Mouse (Mus musculus): ENCODE data around the gene Rilp. TPM values are rescaled to one million over a fixed set of nuclear protein-coding genes. Genes with fewer than 3 reads are reported as not detected.
A peak's percentile ranks its signal among the peaks of the same experiment; 100 is the strongest.

Rilp gene
- polyA plus RNA-seq, 2 experiments, result 1.6 to 2.0 TPM

DNA sequence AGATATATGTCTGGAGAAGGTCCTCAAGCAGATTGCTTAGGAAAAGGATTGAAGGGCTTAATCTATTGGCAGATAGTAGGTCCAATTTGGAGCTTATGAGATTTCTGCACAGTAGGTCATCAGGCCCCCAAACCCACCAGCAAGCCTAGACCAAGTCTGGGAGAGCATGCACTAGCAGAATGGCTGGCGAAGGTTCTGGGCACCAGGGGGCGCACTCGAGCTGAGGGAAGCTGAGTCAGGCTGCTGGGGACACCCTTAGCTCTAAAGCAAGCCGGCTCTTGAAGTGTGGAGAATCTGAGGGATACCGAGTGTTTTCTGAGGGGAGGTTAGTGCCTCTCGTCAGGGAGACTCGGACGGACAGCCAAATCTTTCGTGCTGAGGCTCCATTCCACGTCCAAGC lies 20.4 kb downstream of the Rilp start:
- 0% methylated on average over 10 of the region's 10 CpGs for WGBS (ENCODE audit: insufficient replicate concordance)
- peak; percentile 71 to 81 (median 72) for DNase-seq (ENCODE audit: low read depth in 3 of 3, low spot score in 3 of 3)
- H3K27ac ChIP-seq, result no peak overlapping the region
- H3K4me2 ChIP-seq (ENCODE audit: low read depth), result peak overlapping the region; percentile 97
- H3K27me3 ChIP-seq (ENCODE audit: control insufficient read depth, insufficient read depth, low read length), result peaks cover 2% of the 10 kb centered on the region; the same call in 1 of the 2 replicates
- peaks cover 5 to 12% of the 10 kb centered on the region in 2 experiments for H3K4me1 ChIP-seq (replicated peaks; ENCODE audit: control insufficient read depth in 2 of 2, insufficient read depth in 2 of 2, low read length in 1 of 2)
- no peaks in the 10 kb centered on the region for H3K9me3 ChIP-seq (ENCODE audit: control insufficient read depth, low read length)
- no peaks in the 10 kb centered on the region for H3K36me3 ChIP-seq (replicated peaks; ENCODE audit: control insufficient read depth, insufficient read depth, low read depth)
- peak; percentile 42; the same call in 1 of the 2 replicates for ATAC-seq (ENCODE audit: insufficient read depth)
- no peak for TF ChIP-seq EP300 (IDR thresholded peaks at IDR 0.05; ENCODE audit: low read depth)
- TF ChIP-seq CTCF (IDR thresholded peaks at IDR 0.05; ENCODE audit: low read depth), result peak; percentile 100
- H3K9ac ChIP-seq (replicated peaks), result peak overlapping the region; percentile 92
- peak overlapping the region; percentile 80 for H3K4me3 ChIP-seq (ENCODE audit: insufficient read depth in 1 of 2, low read depth in 2 of 2, low read length in 2 of 2)

DNA sequence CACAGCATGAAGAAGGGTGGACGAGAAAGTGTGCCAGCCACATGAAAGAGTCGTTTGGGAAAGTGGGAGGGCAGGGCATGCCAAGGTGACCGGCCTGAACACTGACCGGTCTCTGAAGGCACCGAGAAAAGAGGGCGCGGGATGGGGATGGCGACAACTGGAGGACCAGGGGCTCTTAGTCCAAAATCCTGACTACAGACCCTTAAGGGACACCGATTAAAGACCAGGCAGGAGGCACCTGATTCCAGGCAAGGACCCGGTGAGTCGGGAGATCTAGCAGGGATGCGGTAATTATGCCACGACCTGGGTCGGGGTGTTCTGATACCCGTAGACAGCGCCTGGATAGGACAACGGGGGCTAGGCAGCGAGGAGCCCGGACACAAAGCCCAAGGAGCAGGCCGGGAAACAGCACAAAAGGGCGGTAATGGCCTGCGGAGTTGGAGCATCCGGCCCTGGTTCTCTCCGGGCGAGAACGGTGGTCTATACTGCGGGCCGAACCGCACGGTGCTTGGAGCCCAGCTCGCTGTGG lies 21.0 kb downstream of the Rilp start:
- Histone ChIP-seq H3K36me3 (replicated peaks; ENCODE audit: control insufficient read depth, insufficient read depth, low read depth) (no peaks in the 10 kb centered on the region), H3K27ac (peak overlapping the region; percentile 44), H3K4me2 (ENCODE audit: low read depth) (peak overlapping the region; percentile 97), H3K4me3 (ENCODE audit: insufficient read depth in 1 of 2, low read depth in 2 of 2, low read length in 2 of 2) (peak overlapping the region; percentile 80), H3K9me3 (ENCODE audit: control insufficient read depth, low read length) (no peaks in the 10 kb centered on the region), H3K9ac (replicated peaks) (peak overlapping the region; percentile 92), H3K27me3 (ENCODE audit: control insufficient read depth, insufficient read depth, low read length) (peaks cover 2% of the 10 kb centered on the region; the same call in 1 of the 2 replicates), H3K4me1 (replicated peaks; ENCODE audit: control insufficient read depth in 2 of 2, insufficient read depth in 2 of 2, low read length in 1 of 2) (peaks cover 5 to 14% of the 10 kb centered on the region in 2 experiments)
- under 1% methylated on average over 31 of the region's 31 CpGs for WGBS (ENCODE audit: insufficient replicate concordance)
- ATAC-seq (ENCODE audit: insufficient read depth) (peak; percentile 36), DNase-seq (ENCODE audit: low read depth in 3 of 3, low spot score in 3 of 3) (no peak)
- no peak for TF ChIP-seq CTCF (IDR thresholded peaks at IDR 0.05; ENCODE audit: low read depth)
- no peak for TF ChIP-seq EP300 (IDR thresholded peaks at IDR 0.05; ENCODE audit: low read depth)

DNA sequence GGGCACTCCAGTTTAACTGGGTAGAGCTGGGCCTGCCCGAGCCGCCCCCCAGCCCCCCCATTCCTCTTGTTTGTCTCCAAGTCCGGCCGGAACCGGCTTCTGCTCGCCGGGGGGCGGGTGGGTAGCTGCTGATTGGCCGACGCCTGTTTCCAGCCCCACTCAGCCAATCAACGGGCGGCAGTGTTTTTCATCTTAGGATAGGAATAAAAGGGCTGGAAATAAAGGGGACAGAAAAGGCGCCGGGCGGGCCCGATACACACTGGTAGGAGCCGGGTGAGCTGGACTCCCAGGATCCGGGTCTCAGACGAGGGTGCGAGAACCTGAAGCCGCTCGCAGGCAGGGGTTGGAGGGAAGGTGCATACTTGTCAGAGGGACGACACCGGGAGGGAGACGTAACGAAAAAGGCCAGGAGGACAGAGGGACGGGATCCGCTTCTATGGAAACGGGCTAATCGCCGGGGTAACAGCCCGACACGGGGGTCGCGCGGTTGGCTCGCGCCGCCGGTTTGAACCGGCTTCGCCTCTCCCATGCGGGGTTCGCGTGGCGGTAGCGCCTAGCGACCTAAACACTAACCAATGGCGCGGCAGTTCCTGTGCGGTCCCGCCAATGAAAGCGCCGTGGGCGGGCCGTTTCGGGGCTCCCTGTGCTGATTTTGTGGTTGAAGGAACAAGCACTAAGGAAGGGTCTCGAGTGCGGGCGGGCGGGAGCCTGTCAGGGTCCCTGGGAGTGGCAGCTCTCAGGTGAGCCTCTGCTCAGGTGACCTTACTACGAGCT lies 21.8 kb downstream of the Rilp start, which contains the start of gene Slc43a2:
Gene Slc43a2, plus strand, starts transcription at position 226 of the 774 bp plus-strand sequence.
- peak within 1 kb of the TSS; percentile 92 for H3K9ac ChIP-seq (replicated peaks)
- H3K4me3 ChIP-seq (ENCODE audit: insufficient read depth in 1 of 2, low read depth in 2 of 2, low read length in 2 of 2), result peak within 1 kb of the TSS; percentile 80
- H3K27ac ChIP-seq, result peak within 1 kb of the TSS; percentile 44
- TF ChIP-seq EP300 (IDR thresholded peaks at IDR 0.05; ENCODE audit: low read depth), result peak; percentile 16; the same call in 1 of the 2 replicates
- no peak for TF ChIP-seq CTCF (IDR thresholded peaks at IDR 0.05; ENCODE audit: low read depth)
- H3K9me3 ChIP-seq (ENCODE audit: control insufficient read depth, low read length), result no peaks in the 10 kb centered on the region
- peaks cover 5 to 14% of the 10 kb centered on the region in 2 experiments for H3K4me1 ChIP-seq (replicated peaks; ENCODE audit: control insufficient read depth in 2 of 2, insufficient read depth in 2 of 2, low read length in 1 of 2)
- under 1% methylated on average over 62 of the region's 62 CpGs for WGBS (ENCODE audit: insufficient replicate concordance)
- ATAC-seq (ENCODE audit: insufficient read depth) (peak; percentile 88), DNase-seq (ENCODE audit: low read depth in 3 of 3, low spot score in 3 of 3) (peak; percentile 85 to 90 (median 86))
- H3K4me2 ChIP-seq (ENCODE audit: low read depth), result peak within 1 kb of the TSS; percentile 97
- peaks cover 2% of the 10 kb centered on the region; the same call in 1 of the 2 replicates for H3K27me3 ChIP-seq (ENCODE audit: control insufficient read depth, insufficient read depth, low read length)
- no peaks in the 10 kb centered on the region for H3K36me3 ChIP-seq (replicated peaks; ENCODE audit: control insufficient read depth, insufficient read depth, low read depth)

DNA sequence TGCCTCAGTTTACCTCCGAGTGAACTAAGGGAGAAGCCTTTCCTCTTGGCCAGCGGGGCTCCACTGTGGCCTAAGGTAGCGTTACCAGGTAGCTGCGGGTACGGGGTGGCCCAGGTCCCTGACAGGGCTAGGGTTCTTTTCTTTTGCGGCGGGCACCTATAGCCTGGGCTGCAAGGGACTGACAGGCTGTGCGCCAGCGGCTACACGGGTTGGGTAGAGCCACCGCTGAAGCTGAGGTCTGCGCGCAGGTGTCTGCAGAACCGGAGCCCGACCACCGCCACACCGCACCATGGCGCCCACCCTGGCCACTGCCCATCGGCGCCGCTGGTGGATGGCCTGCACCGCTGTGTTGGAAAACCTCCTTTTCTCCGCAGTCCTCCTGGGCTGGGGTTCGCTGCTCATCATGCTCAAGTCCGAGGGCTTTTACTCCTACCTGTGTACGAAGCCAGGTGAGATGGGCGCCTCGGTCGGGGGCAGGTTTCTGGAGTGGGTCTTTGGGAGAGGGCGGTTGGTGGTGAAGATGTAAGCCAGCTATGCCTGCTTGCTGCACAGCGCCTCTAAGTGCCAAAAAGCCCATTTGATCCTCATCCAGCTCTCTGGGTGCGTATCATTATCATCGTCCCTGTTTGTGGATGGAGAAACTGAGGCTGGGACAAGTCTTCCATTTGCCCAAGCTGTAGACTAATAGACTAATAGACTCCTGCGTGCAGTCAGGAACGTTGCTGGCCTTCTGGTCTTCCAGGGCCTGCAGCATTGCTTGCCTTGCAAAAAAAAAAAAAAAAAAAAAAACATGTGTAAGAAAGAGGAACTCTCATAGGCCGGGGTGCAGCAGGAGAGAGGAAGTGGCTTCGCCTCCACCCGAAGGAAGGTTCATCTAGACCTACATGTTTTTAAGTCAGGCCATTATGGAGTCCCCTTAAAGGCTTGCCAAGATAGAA lies 22.7 kb downstream of the Rilp start:
- H3K4me2 ChIP-seq (ENCODE audit: low read depth), result peak overlapping the region; percentile 97
- WGBS (ENCODE audit: insufficient replicate concordance), result 3% methylated on average over 38 of the region's 38 CpGs
- H3K36me3 ChIP-seq (replicated peaks; ENCODE audit: control insufficient read depth, insufficient read depth, low read depth), result no peaks in the 10 kb centered on the region
- TF ChIP-seq CTCF (IDR thresholded peaks at IDR 0.05; ENCODE audit: low read depth) (no peak), EP300 (IDR thresholded peaks at IDR 0.05; ENCODE audit: low read depth) (no peak)
- ATAC-seq (ENCODE audit: insufficient read depth) (peak; percentile 22; the same call in 1 of the 2 replicates), DNase-seq (ENCODE audit: low read depth in 3 of 3, low spot score in 3 of 3) (no peak)
- H3K9ac ChIP-seq (replicated peaks), result peak overlapping the region; percentile 92
- peak overlapping the region; percentile 19 for H3K27ac ChIP-seq
- H3K4me1 ChIP-seq (replicated peaks; ENCODE audit: control insufficient read depth in 2 of 2, insufficient read depth in 2 of 2, low read length in 1 of 2), result peaks cover 5 to 17% of the 10 kb centered on the region in 2 experiments
- no peaks in the 10 kb centered on the region for H3K9me3 ChIP-seq (ENCODE audit: control insufficient read depth, low read length)
- peaks cover 2% of the 10 kb centered on the region; the same call in 1 of the 2 replicates for H3K27me3 ChIP-seq (ENCODE audit: control insufficient read depth, insufficient read depth, low read length)
- peak overlapping the region; percentile 65 to 80 for H3K4me3 ChIP-seq (ENCODE audit: insufficient read depth in 1 of 2, low read depth in 2 of 2, low read length in 2 of 2)

Measured in liver, embryonic 14.5 days (tissue).